ENCODE assay signal across 39 mouse cellular contexts in genomic region chr17:36417416-36417815, GRCm38 (mm10). TPM values are rescaled to one million over a fixed set of nuclear protein-coding genes. Genes with fewer than 3 reads are reported as not detected.
"Had no signal": no experiment of that assay in that cellular context is flagged by ENCODE, and none has a peak within 500 bp of the region (broad histone marks: within the 10 kb centered on the region; RNA-seq: fewer than 3 reads in every experiment).

No protein-coding gene starts in this region.

- H3K36me3 ChIP-seq: limb, embryonic 10.5 days; limb, embryonic 12.5 days; limb, embryonic 13.5 days; limb, embryonic 15.5 days; liver, embryonic 12.5 days; liver, embryonic 13.5 days; liver, embryonic 15.5 days; lung, embryonic 15.5 days; midbrain, embryonic 10.5 days; midbrain, embryonic 12.5 days; midbrain, embryonic 13.5 days; midbrain, embryonic 15.5 days; neural tube, embryonic 12.5 days had no signal

- H3K9ac ChIP-seq: limb, embryonic 12.5 days; limb, embryonic 13.5 days; limb, embryonic 15.5 days; liver, embryonic 12.5 days; liver, embryonic 13.5 days; liver, embryonic 14.5 days; liver, embryonic 15.5 days; liver, postnatal 0 days; lung, embryonic 14.5 days; lung, embryonic 15.5 days; midbrain, embryonic 12.5 days; midbrain, embryonic 13.5 days; midbrain, embryonic 15.5 days; neural tube, embryonic 12.5 days had no signal

- ATAC-seq: liver, embryonic 12.5 days; liver, postnatal 0 days; lung, postnatal 0 days had no signal

- H3K27ac ChIP-seq: limb, embryonic 10.5 days; limb, embryonic 12.5 days; limb, embryonic 13.5 days; limb, embryonic 15.5 days; liver, embryonic 12.5 days; liver, embryonic 13.5 days; liver, embryonic 14.5 days; liver, embryonic 15.5 days; lung, embryonic 15.5 days; macrophage; midbrain, embryonic 10.5 days; midbrain, embryonic 12.5 days; midbrain, embryonic 13.5 days; midbrain, embryonic 15.5 days; neural tube, embryonic 12.5 days had no signal

- H3K4me3 ChIP-seq: limb, embryonic 10.5 days; limb, embryonic 12.5 days; limb, embryonic 13.5 days; limb, embryonic 15.5 days; liver, embryonic 12.5 days; liver, embryonic 13.5 days; liver, embryonic 15.5 days; lung, embryonic 15.5 days; megakaryocyte, embryonic 14.5 days; midbrain, embryonic 10.5 days; midbrain, embryonic 12.5 days; midbrain, embryonic 13.5 days; midbrain, embryonic 15.5 days; myocyte; neural tube, embryonic 12.5 days had no signal

- H3K9me3 ChIP-seq: limb, embryonic 10.5 days; limb, embryonic 15.5 days; liver, embryonic 12.5 days; liver, embryonic 15.5 days; lung, embryonic 15.5 days; midbrain, embryonic 10.5 days; midbrain, embryonic 13.5 days; midbrain, embryonic 15.5 days; neural tube, embryonic 12.5 days had no signal

- H3K4me1 ChIP-seq: limb, embryonic 10.5 days; limb, embryonic 12.5 days; limb, embryonic 13.5 days; limb, embryonic 15.5 days; liver, embryonic 12.5 days; liver, embryonic 13.5 days; liver, embryonic 15.5 days; lung, embryonic 15.5 days; midbrain, embryonic 10.5 days; midbrain, embryonic 12.5 days; midbrain, embryonic 13.5 days; midbrain, embryonic 15.5 days; neural tube, embryonic 12.5 days had no signal

- H3K4me2 ChIP-seq: limb, embryonic 12.5 days; limb, embryonic 13.5 days; limb, embryonic 15.5 days; liver, embryonic 11.5 days; liver, embryonic 12.5 days; liver, embryonic 13.5 days; liver, embryonic 15.5 days; lung, embryonic 14.5 days; lung, embryonic 15.5 days; midbrain, embryonic 11.5 days; midbrain, embryonic 12.5 days; midbrain, embryonic 13.5 days; midbrain, embryonic 15.5 days; neural tube, embryonic 12.5 days had no signal

- H3K27me3 ChIP-seq: limb, embryonic 12.5 days; limb, embryonic 13.5 days; limb, embryonic 15.5 days; liver, embryonic 12.5 days; liver, embryonic 13.5 days; liver, embryonic 15.5 days; lung, embryonic 15.5 days; midbrain, embryonic 12.5 days; midbrain, embryonic 13.5 days; midbrain, embryonic 15.5 days; neural tube, embryonic 12.5 days had no signal

- DNase-seq: left cerebral cortex, postnatal 4 days; liver; liver, embryonic 13.5 days; liver, postnatal 0 days; lung, adult 18-20 months; lung, adult 2 months; lung, embryonic 14.5 days; lung, postnatal 10 days; lung, postnatal 14 days; lung, postnatal 36 days; lung, postnatal 4 days had no signal

RNA-seq across cellular contexts. Expression of gene H2-M10.4, which starts 44.7 kb away (rescaled TPM):
- polyA plus RNA-seq: limb, embryonic 10.5 days; limb, embryonic 11.5 days; limb, embryonic 12.5 days; limb, embryonic 13.5 days; limb, embryonic 14.5 days; limb, embryonic 15.5 days; liver, adult 2 months; liver, embryonic 11.5 days; liver, embryonic 12.5 days; liver, embryonic 13.5 days; liver, embryonic 14.5 days; liver, embryonic 15.5 days; liver, embryonic 16.5 days; liver, postnatal 0 days; lung, adult 2 months; lung, embryonic 14.5 days; lung, embryonic 15.5 days; lung, embryonic 16.5 days; lung, postnatal 0 days; macrophage; midbrain, embryonic 10.5 days; midbrain, embryonic 11.5 days; midbrain, embryonic 12.5 days; midbrain, embryonic 13.5 days; midbrain, embryonic 14.5 days; midbrain, embryonic 15.5 days; midbrain, embryonic 16.5 days; midbrain, postnatal 0 days; myocyte; neural tube, embryonic 11.5 days; neural tube, embryonic 12.5 days had no signal

RNA-seq across cellular contexts. Expression of gene H2-M10.3, which starts 49.2 kb away (rescaled TPM):
- polyA plus RNA-seq: limb, embryonic 10.5 days; limb, embryonic 11.5 days; limb, embryonic 12.5 days; limb, embryonic 13.5 days; limb, embryonic 14.5 days; limb, embryonic 15.5 days; liver, adult 2 months; liver, embryonic 11.5 days; liver, embryonic 12.5 days; liver, embryonic 13.5 days; liver, embryonic 14.5 days; liver, embryonic 15.5 days; liver, embryonic 16.5 days; liver, postnatal 0 days; lung, adult 2 months; lung, embryonic 14.5 days; lung, embryonic 15.5 days; lung, embryonic 16.5 days; lung, postnatal 0 days; macrophage; midbrain, embryonic 10.5 days; midbrain, embryonic 11.5 days; midbrain, embryonic 12.5 days; midbrain, embryonic 13.5 days; midbrain, embryonic 14.5 days; midbrain, embryonic 15.5 days; midbrain, embryonic 16.5 days; midbrain, postnatal 0 days; myocyte; neural tube, embryonic 11.5 days; neural tube, embryonic 12.5 days had no signal
